Mouse (Mus musculus): ENCODE measurements at regions not wholly inside any gene's neighbourhood (a gene's known extent, or its start where the extent isn't known, plus 50 kb on each side); places are given as distances from the start of the nearest gene placed in this dataset.

DNA sequence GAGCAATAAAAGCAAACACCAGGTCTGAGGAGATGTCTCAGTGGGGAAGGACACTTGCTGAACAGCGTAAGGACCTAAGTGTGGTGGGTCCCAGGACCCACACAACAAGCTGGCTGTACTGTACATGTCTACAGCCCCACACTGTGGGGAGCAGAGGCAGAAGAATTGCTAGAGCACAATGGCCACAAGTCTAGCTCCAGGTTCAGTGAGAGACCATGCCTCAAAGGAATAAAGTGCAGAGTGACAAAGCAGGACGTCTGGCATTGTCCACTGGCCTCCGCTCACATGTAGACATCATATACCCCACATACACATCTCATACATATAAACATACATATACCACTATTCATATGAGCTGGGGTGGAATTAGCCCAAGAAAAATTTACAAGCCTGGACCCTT lies 77.4 kb downstream of the Mtx3 start:
- DNase-seq (ENCODE audit: low spot score) (no peak), ATAC-seq (ENCODE audit: low FRiP score, low TSS enrichment) (no peak)
- Histone ChIP-seq H3K36me3 (ENCODE audit: control insufficient read depth, insufficient read depth, low read length) (no peaks in the 10 kb centered on the region), H3K9me3 (ENCODE audit: control insufficient read depth, low read length) (no peaks in the 10 kb centered on the region), H3K4me3 (ENCODE audit: low read depth, low read length) (no peak overlapping the region), H3K27ac (replicated peaks) (no peak overlapping the region), H3K9ac (ENCODE audit: low read length) (no peak overlapping the region), H3K27me3 (ENCODE audit: control insufficient read depth, insufficient read depth, low read length) (no peaks in the 10 kb centered on the region), H3K4me1 (replicated peaks; ENCODE audit: control insufficient read depth, insufficient read depth) (no peaks in the 10 kb centered on the region), H3K4me2 (replicated peaks; ENCODE audit: low read depth) (no peak overlapping the region)
- no peak for TF ChIP-seq CTCF (IDR thresholded peaks at IDR 0.05; ENCODE audit: low read depth)
- TF ChIP-seq EP300 (optimal IDR thresholded peaks at IDR 0.05): no peak
- WGBS: 94% methylated on average over 3 of the region's 3 CpGs

DNA sequence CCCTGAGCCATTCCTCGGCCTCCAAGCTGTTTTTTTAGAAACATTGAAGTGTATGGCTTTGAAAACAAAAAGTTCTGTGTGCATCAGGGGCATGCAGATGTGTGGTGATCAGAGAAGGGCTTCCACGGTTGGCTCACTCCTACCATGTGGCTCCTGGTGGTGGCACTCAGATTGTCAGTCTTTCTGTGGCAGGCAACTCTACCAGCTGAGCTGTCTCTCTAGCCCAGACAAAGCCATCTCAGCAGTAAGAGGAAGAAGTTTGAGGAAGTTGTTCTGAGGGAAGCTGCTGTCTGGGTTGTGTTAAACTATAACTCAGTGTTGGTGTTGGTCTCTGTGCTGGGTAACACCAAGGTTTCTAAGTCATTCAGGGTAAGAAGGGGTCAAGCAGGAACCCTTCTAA lies 78.9 kb downstream of the Mtx3 start:
- Histone ChIP-seq H3K27me3 (ENCODE audit: control insufficient read depth, insufficient read depth, low read length) (no peaks in the 10 kb centered on the region), H3K9me3 (ENCODE audit: control insufficient read depth, low read length) (no peaks in the 10 kb centered on the region), H3K4me1 (replicated peaks; ENCODE audit: control insufficient read depth, insufficient read depth) (no peaks in the 10 kb centered on the region), H3K4me2 (replicated peaks; ENCODE audit: low read depth) (no peak overlapping the region), H3K36me3 (ENCODE audit: control insufficient read depth, insufficient read depth, low read length) (no peaks in the 10 kb centered on the region), H3K4me3 (ENCODE audit: low read depth, low read length) (no peak overlapping the region), H3K9ac (ENCODE audit: low read length) (no peak overlapping the region), H3K27ac (replicated peaks) (no peak overlapping the region)
- no peak for TF ChIP-seq EP300 (optimal IDR thresholded peaks at IDR 0.05)
- no peak for TF ChIP-seq CTCF (IDR thresholded peaks at IDR 0.05; ENCODE audit: low read depth)
- no peak for ATAC-seq (ENCODE audit: low FRiP score, low TSS enrichment)
- WGBS: 75% methylated on average over 2 of the region's 2 CpGs
- DNase-seq (ENCODE audit: low spot score): no peak

DNA sequence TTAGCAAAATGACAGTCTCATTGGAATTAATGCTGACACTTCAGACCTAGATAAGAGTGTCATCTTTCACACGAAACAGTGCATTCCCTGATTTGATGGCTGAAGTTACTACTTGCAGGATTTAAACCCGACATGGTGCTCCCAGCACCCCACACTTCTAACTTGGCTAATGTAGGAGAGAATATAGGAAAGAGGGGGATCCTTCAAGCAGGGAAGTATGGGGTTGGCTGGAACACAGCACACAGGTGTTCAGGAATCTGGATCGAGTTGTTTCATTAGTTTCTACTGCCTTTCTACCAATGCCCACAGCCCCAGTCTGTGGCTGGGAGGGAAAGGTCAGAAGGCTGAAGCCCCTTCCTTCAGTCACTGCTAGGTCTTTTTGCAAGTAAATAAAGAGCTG lies 79.5 kb downstream of the Mtx3 start:
- Histone ChIP-seq H3K4me3 (ENCODE audit: low read depth, low read length) (no peak overlapping the region), H3K36me3 (ENCODE audit: control insufficient read depth, insufficient read depth, low read length) (no peaks in the 10 kb centered on the region), H3K9ac (ENCODE audit: low read length) (no peak overlapping the region), H3K4me1 (replicated peaks; ENCODE audit: control insufficient read depth, insufficient read depth) (no peaks in the 10 kb centered on the region), H3K27ac (replicated peaks) (no peak overlapping the region), H3K4me2 (replicated peaks; ENCODE audit: low read depth) (no peak overlapping the region), H3K27me3 (ENCODE audit: control insufficient read depth, insufficient read depth, low read length) (no peaks in the 10 kb centered on the region), H3K9me3 (ENCODE audit: control insufficient read depth, low read length) (no peaks in the 10 kb centered on the region)
- ATAC-seq (ENCODE audit: low FRiP score, low TSS enrichment): no peak
- 72% methylated on average over 3 of the region's 3 CpGs for WGBS
- DNase-seq (ENCODE audit: low spot score): no peak
- TF ChIP-seq CTCF (IDR thresholded peaks at IDR 0.05; ENCODE audit: low read depth) (no peak), EP300 (optimal IDR thresholded peaks at IDR 0.05) (no peak)

DNA sequence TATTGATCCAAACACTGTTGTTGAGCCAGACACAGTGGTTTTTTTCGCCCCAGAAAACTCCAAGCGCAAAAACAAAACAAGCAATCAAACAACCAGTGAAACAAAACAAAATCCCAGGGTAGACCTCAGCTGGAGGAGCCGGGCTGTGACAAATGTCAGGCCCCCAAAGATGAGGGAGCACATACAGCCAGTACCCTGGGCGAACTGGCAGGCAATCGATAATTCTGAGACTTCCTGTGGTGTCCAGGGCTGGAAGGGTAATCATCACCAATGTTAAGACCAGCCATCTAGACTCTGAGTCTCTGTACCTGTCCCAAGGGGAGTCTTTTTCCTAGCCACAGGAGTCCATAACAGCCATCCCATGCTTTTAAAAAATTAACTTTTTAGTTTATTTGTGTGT lies 80.6 kb downstream of the Mtx3 start:
- H3K4me2 ChIP-seq (replicated peaks; ENCODE audit: low read depth): no peak overlapping the region
- H3K4me3 ChIP-seq (ENCODE audit: low read depth, low read length): no peak overlapping the region
- WGBS: 86% methylated on average over 5 of the region's 5 CpGs
- TF ChIP-seq CTCF (IDR thresholded peaks at IDR 0.05; ENCODE audit: low read depth) (no peak), EP300 (optimal IDR thresholded peaks at IDR 0.05) (no peak)
- no peak overlapping the region for H3K9ac ChIP-seq (ENCODE audit: low read length)
- no peaks in the 10 kb centered on the region for H3K9me3 ChIP-seq (ENCODE audit: control insufficient read depth, low read length)
- H3K27me3 ChIP-seq (ENCODE audit: control insufficient read depth, insufficient read depth, low read length): no peaks in the 10 kb centered on the region
- H3K36me3 ChIP-seq (ENCODE audit: control insufficient read depth, insufficient read depth, low read length): no peaks in the 10 kb centered on the region
- no peak overlapping the region for H3K27ac ChIP-seq (replicated peaks)
- DNase-seq (ENCODE audit: low spot score) (no peak), ATAC-seq (ENCODE audit: low FRiP score, low TSS enrichment) (no peak)
- no peaks in the 10 kb centered on the region for H3K4me1 ChIP-seq (replicated peaks; ENCODE audit: control insufficient read depth, insufficient read depth)

DNA sequence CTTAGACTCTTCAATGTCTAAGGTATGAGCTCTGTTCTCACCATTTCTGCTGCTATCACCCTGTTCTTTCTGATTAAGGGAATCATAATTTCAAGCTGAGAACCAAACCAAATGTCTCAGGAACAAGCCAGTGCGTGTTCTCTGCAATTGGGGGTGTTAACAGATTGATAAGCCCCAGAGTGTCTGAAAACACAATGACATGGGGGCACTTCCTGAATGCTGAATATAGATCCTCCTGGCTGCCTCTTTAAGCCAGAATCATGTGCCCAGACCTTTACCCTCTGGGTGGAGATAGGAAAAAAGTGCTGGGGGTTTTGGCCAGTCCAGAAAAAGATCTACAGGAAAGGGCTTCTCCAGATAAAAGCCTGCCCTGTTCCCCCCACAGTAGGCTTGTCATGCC lies 84.0 kb downstream of the Mtx3 start:
- no peaks in the 10 kb centered on the region for H3K9me3 ChIP-seq (ENCODE audit: control insufficient read depth, low read length)
- H3K27me3 ChIP-seq (ENCODE audit: control insufficient read depth, insufficient read depth, low read length): no peaks in the 10 kb centered on the region
- 62% methylated on average over 1 of the region's 1 CpGs for WGBS
- no peak for TF ChIP-seq EP300 (optimal IDR thresholded peaks at IDR 0.05)
- TF ChIP-seq CTCF (IDR thresholded peaks at IDR 0.05; ENCODE audit: low read depth): no peak
- ATAC-seq (ENCODE audit: low FRiP score, low TSS enrichment) (no peak), DNase-seq (ENCODE audit: low spot score) (no peak)
- no peak overlapping the region for H3K27ac ChIP-seq (replicated peaks)
- H3K9ac ChIP-seq (ENCODE audit: low read length): no peak overlapping the region
- no peaks in the 10 kb centered on the region for H3K36me3 ChIP-seq (ENCODE audit: control insufficient read depth, insufficient read depth, low read length)
- H3K4me1 ChIP-seq (replicated peaks; ENCODE audit: control insufficient read depth, insufficient read depth): no peaks in the 10 kb centered on the region
- no peak overlapping the region for H3K4me2 ChIP-seq (replicated peaks; ENCODE audit: low read depth)
- H3K4me3 ChIP-seq (ENCODE audit: low read depth, low read length): no peak overlapping the region

DNA sequence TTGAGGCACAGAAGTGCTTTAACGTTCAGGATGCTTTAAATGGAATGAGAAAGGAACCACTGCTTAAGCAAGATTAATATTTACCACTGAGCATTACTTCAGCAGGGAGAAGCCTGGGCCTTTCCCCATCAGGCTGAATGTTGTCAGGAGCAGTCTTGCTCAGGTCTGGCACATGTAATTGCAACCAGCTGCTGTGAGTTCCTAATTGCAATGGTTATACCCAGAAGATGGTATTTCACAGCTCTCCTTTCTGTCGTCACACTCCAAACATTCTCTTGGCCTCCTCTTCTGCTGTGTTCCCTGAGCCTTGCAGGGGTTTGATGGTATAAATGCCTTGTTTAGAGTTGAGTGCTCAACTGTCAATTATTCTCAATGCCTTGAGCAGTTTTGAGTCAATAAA lies 87.1 kb downstream of the Mtx3 start:
- H3K27me3 ChIP-seq (ENCODE audit: control insufficient read depth, insufficient read depth, low read length): no peaks in the 10 kb centered on the region
- no peaks in the 10 kb centered on the region for H3K4me1 ChIP-seq (replicated peaks; ENCODE audit: control insufficient read depth, insufficient read depth)
- H3K27ac ChIP-seq (replicated peaks): no peak overlapping the region
- DNase-seq (ENCODE audit: low spot score) (no peak), ATAC-seq (ENCODE audit: low FRiP score, low TSS enrichment) (no peak)
- 51% methylated on average over 2 of the region's 2 CpGs for WGBS
- H3K4me3 ChIP-seq (ENCODE audit: low read depth, low read length): no peak overlapping the region
- H3K9me3 ChIP-seq (ENCODE audit: control insufficient read depth, low read length): no peaks in the 10 kb centered on the region
- no peak for TF ChIP-seq CTCF (IDR thresholded peaks at IDR 0.05; ENCODE audit: low read depth)
- TF ChIP-seq EP300 (optimal IDR thresholded peaks at IDR 0.05): no peak
- no peak overlapping the region for H3K9ac ChIP-seq (ENCODE audit: low read length)
- no peaks in the 10 kb centered on the region for H3K36me3 ChIP-seq (ENCODE audit: control insufficient read depth, insufficient read depth, low read length)
- H3K4me2 ChIP-seq (replicated peaks; ENCODE audit: low read depth): no peak overlapping the region

Measured in stomach, postnatal 0 days (tissue).